Mouse (Mus musculus) liver, embryonic 15.5 days (tissue): Measurements from ENCODE around the gene Pttg1. TPM values are rescaled to one million over a fixed set of nuclear protein-coding genes. Genes with fewer than 3 reads are reported as not detected.

Source experiments
- ATAC-seq: fragments of 200-750 bp; cut with Nextera tagmentation; 2 replicates; pipeline ENCODE4 v1.8.0; 2017; ENCODE audit warnings: moderate number of reproducible peaks, mild to moderate bottlenecking, moderate library complexity; ENCODE audit not compliant: insufficient read depth
- H3K27ac ChIP-seq: fragments of 300-500 bp; sonication (generic); replicated peaks from 2 replicates; pipeline ENCODE4 v1.5.1; 2015; ENCODE audit warnings: mild to moderate bottlenecking, inconsistent platforms
- H3K27me3 ChIP-seq: fragments of 300-500 bp; sonication (generic); 2 replicates; pipeline ENCODE4 v1.6.1; 2015; ENCODE audit warnings: mild to moderate bottlenecking, inconsistent platforms
- H3K36me3 ChIP-seq: fragments of 300-500 bp; sonication (generic); replicated peaks from 2 replicates; pipeline ENCODE4 v1.6.1; 2015; ENCODE audit warnings: moderate library complexity, mild to moderate bottlenecking, inconsistent platforms
- H3K4me1 ChIP-seq: fragments of 300-500 bp; sonication (generic); replicated peaks from 2 replicates; pipeline ENCODE4 v1.6.1; 2015; ENCODE audit warnings: inconsistent platforms
- H3K4me2 ChIP-seq: fragments of 300-500 bp; sonication (generic); 2 replicates; pipeline ENCODE4 v1.6.1; 2015; ENCODE audit warnings: moderate library complexity, mild to moderate bottlenecking, inconsistent platforms
- H3K4me3 ChIP-seq: fragments of 300-500 bp; sonication (generic); replicated peaks from 2 replicates; pipeline ENCODE4 v1.5.1; 2015; ENCODE audit warnings: mild to moderate bottlenecking, inconsistent platforms
- H3K9ac ChIP-seq: fragments of 300-500 bp; sonication (generic); 2 replicates; pipeline ENCODE4 v1.6.1; 2015; ENCODE audit warnings: moderate library complexity, mild to moderate bottlenecking, inconsistent platforms
- H3K9me3 ChIP-seq: fragments of 300-500 bp; sonication (generic); replicated peaks from 2 replicates; pipeline ENCODE4 v1.6.1; 2016; ENCODE audit warnings: inconsistent platforms
- WGBS: fragments of 180-500 bp; shearing (Covaris S2); methylation state at CpG from one replicate; pipeline ENCODE4 v1.1.7; 2015; ENCODE audit warnings: mixed read lengths; ENCODE audit not compliant: insufficient replicate concordance; 5-methylcytosine and 5-hydroxymethylcytosine counted together
- polyA plus RNA-seq: library from polyadenylated mRNA; unstranded; fragments of >200 nt; fragmentation: Nextera tagmentation; extraction: Ambion mirVana; gene quantifications from 2 replicates; pipeline ENCODE4 v1.2.1, GENCODE M21; 2015

Gene Pttg1
- 40.7 and 42.7 TPM in 2 replicates for polyA plus RNA-seq

DNA sequence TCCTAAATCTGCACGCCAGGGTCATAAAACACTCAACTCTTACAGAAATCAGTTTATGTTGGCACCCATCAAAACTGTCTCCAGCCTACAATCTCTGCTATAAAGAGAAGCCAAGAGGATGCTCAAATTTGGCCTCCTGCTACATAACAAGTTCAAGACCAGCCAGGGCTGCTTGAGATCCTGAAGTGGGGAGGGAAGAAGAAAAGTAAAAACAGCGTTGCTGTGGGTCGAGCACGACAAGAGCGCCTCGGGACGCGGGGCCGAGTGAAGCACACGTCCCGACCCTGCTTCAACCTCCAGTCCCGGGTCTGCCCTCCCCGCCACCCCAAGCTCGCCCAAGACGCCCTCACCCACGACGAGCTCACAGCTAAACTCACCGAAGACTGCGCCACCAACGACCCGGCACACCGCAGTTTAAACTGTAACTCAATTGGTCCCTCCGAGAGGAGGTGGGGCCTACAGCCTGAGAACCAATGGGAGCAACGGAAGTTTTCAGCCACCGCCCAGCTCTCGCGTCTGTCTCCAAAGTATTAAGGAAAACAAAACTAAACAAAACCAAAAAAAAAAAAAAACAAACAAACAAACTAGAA, at the start of gene Pttg1:
Pttg1 (minus strand) TSS at position 428 of the 590 bp plus-strand sequence.
- WGBS: 3% methylated on average over 27 of the region's 27 CpGs
- ATAC-seq: peak; percentile 97
- Histone ChIP-seq H3K9ac (peak within 1 kb of the TSS; percentile 84), H3K36me3 (0 out of 2 replicates have a peak, but pooled peaks cover 6% of the 10 kb centered on the region), H3K4me3 (peak within 1 kb of the TSS; percentile 73), H3K9me3 (no peaks in the 10 kb centered on the region), H3K27me3 (no peaks in the 10 kb centered on the region), H3K4me2 (peak within 1 kb of the TSS; percentile 79), H3K27ac (peak within 1 kb of the TSS; percentile 85), H3K4me1 (peaks cover 15% of the 10 kb centered on the region)

- 6% methylated on average over 24 of the region's 24 CpGs for WGBS
- ATAC-seq: no peak
- Histone ChIP-seq H3K27ac (no peak within 1 kb of the TSS), H3K36me3 (no peaks in the 10 kb centered on the region), H3K27me3 (peaks cover 5% of the 10 kb centered on the region; the same call in 1 of the 2 replicates), H3K9me3 (no peaks in the 10 kb centered on the region), H3K9ac (no peak within 1 kb of the TSS), H3K4me1 (peaks cover 4% of the 10 kb centered on the region; the same call in 1 of the 2 replicates), H3K4me3 (no peak within 1 kb of the TSS), H3K4me2 (peak within 1 kb of the TSS; percentile 17; the same call in 1 of the 2 replicates)
These were observed 48.2 kb upstream of the Pttg1 start, which contains the start of gene C1qtnf2 for GRCm38 (mm10) chr11:43474225-43474774. C1qtnf2 (plus strand) TSS chr11:43474276.

DNA sequence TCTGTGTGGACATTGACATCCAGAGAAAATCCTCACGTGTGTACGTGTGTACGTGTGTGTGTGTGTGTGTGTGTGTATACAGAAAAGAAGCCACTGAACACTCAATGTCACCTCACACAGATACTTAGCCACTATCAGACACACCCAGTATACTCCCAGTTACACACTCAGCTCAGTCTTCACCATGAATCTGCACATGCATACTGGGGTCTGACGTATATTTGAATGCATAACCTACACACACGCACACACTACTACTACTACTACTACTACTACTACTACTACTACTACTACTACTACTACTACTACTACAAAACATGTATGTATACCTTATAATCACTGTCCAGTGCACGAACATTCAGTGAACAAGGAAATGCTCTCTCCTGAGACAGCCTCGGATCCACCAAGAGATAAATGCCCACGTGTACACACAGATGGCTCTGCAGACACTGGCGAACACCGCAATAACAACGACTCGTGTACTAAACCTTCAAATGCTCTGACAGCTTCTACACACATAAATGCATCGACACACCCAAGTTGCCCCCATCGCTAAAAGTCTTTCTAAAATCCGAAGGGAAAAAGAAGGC, 47.7 kb upstream of the Pttg1 start:
- Histone ChIP-seq H3K4me3 (no peak overlapping the region), H3K36me3 (no peaks in the 10 kb centered on the region), H3K4me2 (no peak overlapping the region), H3K9me3 (no peaks in the 10 kb centered on the region), H3K4me1 (peaks cover 4% of the 10 kb centered on the region; the same call in 1 of the 2 replicates), H3K27ac (no peak overlapping the region), H3K9ac (no peak overlapping the region), H3K27me3 (peaks cover 5% of the 10 kb centered on the region; the same call in 1 of the 2 replicates)
- ATAC-seq: no peak
- 42% methylated on average over 15 of the region's 15 CpGs for WGBS

DNA sequence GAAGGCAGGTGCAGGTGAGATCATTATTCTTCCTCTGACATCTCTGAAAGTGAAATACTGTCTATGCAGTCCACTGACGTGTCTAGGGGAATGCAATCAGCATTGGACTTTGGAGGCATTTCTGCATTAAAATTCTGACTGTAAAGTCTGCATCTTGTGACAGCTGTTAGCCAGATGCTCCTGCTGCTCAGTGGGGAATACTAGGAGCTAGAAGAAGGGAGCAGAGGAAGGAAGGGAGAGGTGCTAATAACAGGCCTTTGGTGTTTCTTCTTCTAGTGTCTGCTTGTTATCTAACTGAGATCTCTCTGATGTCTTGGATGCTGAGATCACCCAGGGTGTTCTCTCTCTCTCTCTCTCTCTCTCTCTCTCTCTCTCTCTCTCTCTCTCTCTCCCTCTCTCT, 47.1 kb upstream of the Pttg1 start:
- Histone ChIP-seq H3K27me3 (peaks cover 5% of the 10 kb centered on the region; the same call in 1 of the 2 replicates), H3K9ac (no peak overlapping the region)
- WGBS: 43% methylated on average over 1 of the region's 1 CpGs

GRCm38 (mm10) chr11:43470881-43471820, 45.1 kb upstream of the Pttg1 start:
- H3K27me3 ChIP-seq: peaks cover 5% of the 10 kb centered on the region; the same call in 1 of the 2 replicates
- 54% methylated on average over 6 of the region's 6 CpGs for WGBS

More for the DNA sequence above, 47.1 kb upstream of the Pttg1 start:
- no peaks in the 10 kb centered on the region for H3K9me3 ChIP-seq
- no peak overlapping the region for H3K27ac ChIP-seq
- no peak for ATAC-seq
- no peak overlapping the region for H3K4me3 ChIP-seq
- H3K36me3 ChIP-seq: no peaks in the 10 kb centered on the region
- peaks cover 4% of the 10 kb centered on the region; the same call in 1 of the 2 replicates for H3K4me1 ChIP-seq
- no peak overlapping the region for H3K4me2 ChIP-seq

GRCm38 (mm10) chr11:43470118-43470517, 44.1 kb upstream of the Pttg1 start:
- 21% methylated on average over 5 of the region's 5 CpGs for WGBS
- H3K9ac ChIP-seq: no peak overlapping the region
- no peak overlapping the region for H3K4me3 ChIP-seq
- no peak overlapping the region for H3K4me2 ChIP-seq
- ATAC-seq: no peak
- no peaks in the 10 kb centered on the region for H3K36me3 ChIP-seq
- H3K9me3 ChIP-seq: no peaks in the 10 kb centered on the region
- H3K27me3 ChIP-seq: peaks cover 5% of the 10 kb centered on the region; the same call in 1 of the 2 replicates
- H3K27ac ChIP-seq: no peak overlapping the region
- H3K4me1 ChIP-seq: peaks cover 4% of the 10 kb centered on the region; the same call in 1 of the 2 replicates

More at GRCm38 (mm10) chr11:43470881-43471820, 45.1 kb upstream of the Pttg1 start:
- Histone ChIP-seq H3K4me3 (no peak overlapping the region), H3K27ac (no peak overlapping the region), H3K9ac (no peak overlapping the region), H3K4me1 (peaks cover 4% of the 10 kb centered on the region; the same call in 1 of the 2 replicates), H3K36me3 (no peaks in the 10 kb centered on the region), H3K9me3 (no peaks in the 10 kb centered on the region), H3K4me2 (no peak overlapping the region)
- ATAC-seq: no peak

- ATAC-seq: no peak
- H3K9me3 ChIP-seq: no peaks in the 10 kb centered on the region
- 76% methylated on average over 25 of the region's 25 CpGs for WGBS
- H3K36me3 ChIP-seq: no peaks in the 10 kb centered on the region
- no peak overlapping the region for H3K4me2 ChIP-seq
- H3K4me3 ChIP-seq: no peak overlapping the region
- H3K4me1 ChIP-seq: no peaks in the 10 kb centered on the region
- H3K27me3 ChIP-seq: no peaks in the 10 kb centered on the region
- no peak overlapping the region for H3K27ac ChIP-seq
- H3K9ac ChIP-seq: no peak overlapping the region
These were observed 37.2 kb upstream of the Pttg1 start for GRCm38 (mm10) chr11:43463204-43463603.

- H3K9ac ChIP-seq: no peak overlapping the region
- peaks cover 4% of the 10 kb centered on the region; the same call in 1 of the 2 replicates for H3K36me3 ChIP-seq
- 57% methylated on average over 2 of the region's 2 CpGs for WGBS
- no peaks in the 10 kb centered on the region for H3K27me3 ChIP-seq
- no peak overlapping the region for H3K27ac ChIP-seq
- no peak overlapping the region for H3K4me2 ChIP-seq
- no peak for ATAC-seq
- no peaks in the 10 kb centered on the region for H3K9me3 ChIP-seq
- no peak overlapping the region for H3K4me3 ChIP-seq
- H3K4me1 ChIP-seq: no peaks in the 10 kb centered on the region
These were observed 26.2 kb upstream of the Pttg1 start for GRCm38 (mm10) chr11:43452266-43452665.

- Histone ChIP-seq H3K27me3 (no peaks in the 10 kb centered on the region), H3K27ac (no peak overlapping the region), H3K36me3 (peaks cover 12% of the 10 kb centered on the region), H3K9ac (no peak overlapping the region), H3K4me3 (no peak overlapping the region), H3K9me3 (no peaks in the 10 kb centered on the region), H3K4me2 (no peak overlapping the region), H3K4me1 (no peaks in the 10 kb centered on the region)
- ATAC-seq: no peak
- WGBS: 31% methylated on average over 4 of the region's 4 CpGs
These were observed 25.3 kb upstream of the Pttg1 start for GRCm38 (mm10) chr11:43451322-43451721.

DNA sequence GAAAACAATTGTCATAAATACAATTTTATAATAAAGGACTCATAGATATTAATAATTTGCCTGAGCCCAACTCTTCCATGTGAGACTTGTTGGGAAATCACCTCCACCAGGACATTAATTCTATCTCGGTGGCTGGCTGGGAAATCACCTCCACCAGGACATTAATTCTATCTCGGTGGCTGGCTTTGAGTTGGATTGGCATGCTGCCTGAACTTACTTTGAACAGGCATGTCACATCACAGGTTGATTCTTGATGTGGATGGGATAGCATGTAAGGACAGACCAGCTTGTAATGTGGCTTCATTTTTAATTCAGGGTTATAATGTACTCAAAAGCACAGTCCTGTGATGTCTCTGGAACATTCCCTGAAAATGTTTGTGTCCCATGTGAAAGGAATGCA, 23.9 kb upstream of the Pttg1 start:
- no peak overlapping the region for H3K4me3 ChIP-seq
- ATAC-seq: no peak
- H3K4me1 ChIP-seq: no peaks in the 10 kb centered on the region
- H3K9me3 ChIP-seq: no peaks in the 10 kb centered on the region
- no peak overlapping the region for H3K9ac ChIP-seq
- no peak overlapping the region for H3K4me2 ChIP-seq
- H3K36me3 ChIP-seq: peaks cover 26% of the 10 kb centered on the region
- 74% methylated on average over 2 of the region's 2 CpGs for WGBS
- no peak overlapping the region for H3K27ac ChIP-seq
- no peaks in the 10 kb centered on the region for H3K27me3 ChIP-seq
